In genomic region chr11:97543181-97543733, GRCm38 (mm10) we compare ENCODE assay signal across 10 mouse cellular contexts. TPM values are rescaled to one million over a fixed set of nuclear protein-coding genes. Genes with fewer than 3 reads are reported as not detected.
DNase-seq lines count a peak whose midpoint lies in the region; ATAC-seq and TF ChIP-seq lines count a peak whose summit lies in the region.
"Had no signal": no experiment of that assay in that cellular context is flagged by ENCODE, and none has a peak within 500 bp of the region (broad histone marks: within the 10 kb centered on the region; RNA-seq: fewer than 3 reads in every experiment).

No protein-coding gene starts in this region.

- no peak for TF ChIP-seq POLR2A in brain, embryonic 14.5 days (IDR thresholded peaks at IDR 0.05; ENCODE audit: borderline replicate concordance, extremely low read depth, insufficient read depth, insufficient read length, poor library complexity, severe bottlenecking)
- no peak for TF ChIP-seq POLR2A in cortical plate, adult 2 months (IDR thresholded peaks at IDR 0.05; ENCODE audit: extremely low read depth, insufficient read depth, low read length)

- H3K36me3 ChIP-seq in intestine, embryonic 15.5 days = no peaks in the 10 kb centered on the region

- no peak for TF ChIP-seq CTCF in brain, embryonic 14.5 days (IDR thresholded peaks at IDR 0.05; ENCODE audit: borderline replicate concordance, extremely low read depth, insufficient read depth, insufficient read length)
- TF ChIP-seq CTCF in cortical plate, adult 2 months (IDR thresholded peaks at IDR 0.05; ENCODE audit: extremely low read depth, insufficient read depth, low read length) = no peak

- no peak overlapping the region for H3K4me3 ChIP-seq in cortical plate, adult 2 months (ENCODE audit: insufficient read depth, low read length)
- H3K4me3 ChIP-seq in intestine, embryonic 15.5 days (replicated peaks) = no peak overlapping the region

- intact Hi-C loops in left cerebral cortex, postnatal 10 days (cut with DNase I) = no loop called here

- peaks cover 19% of the 10 kb centered on the region for H3K4me1 ChIP-seq in cortical plate, adult 2 months (ENCODE audit: control insufficient read depth, insufficient read depth, low read length)
- peaks cover 18% of the 10 kb centered on the region for H3K4me1 ChIP-seq in intestine, embryonic 15.5 days (replicated peaks)

- no peak for ATAC-seq in intestine, embryonic 15.5 days
- no peak for ATAC-seq in megakaryocyte, adult 5-6 weeks (ENCODE audit: poor library complexity, severe bottlenecking)

- DNase-seq in left cerebral cortex, adult 11 months (ENCODE audit: low spot score) = peak; percentile 53
- DNase-seq in left cerebral cortex, postnatal 10 days (ENCODE audit: extremely low spot score in 1 of 2, low spot score in 2 of 2) = no peak
- peak; percentile 79 for DNase-seq in brain, embryonic 14.5 days (ENCODE audit: low read depth)
- peak; percentile 88 to 90 for DNase-seq in kidney, postnatal 36 days
- no peak for DNase-seq in thymus, postnatal 4 days

- H3K4me2 ChIP-seq in intestine, embryonic 15.5 days (replicated peaks) = no peak overlapping the region

- H3K27me3 ChIP-seq in intestine, embryonic 15.5 days (replicated peaks) = peaks cover 69% of the 10 kb centered on the region

- H3K9me3 ChIP-seq in intestine, embryonic 15.5 days = no peaks in the 10 kb centered on the region

- no peak overlapping the region for H3K9ac ChIP-seq in intestine, embryonic 15.5 days
- H3K9ac ChIP-seq: liver, embryonic 14.5 days had no signal

- H3K27ac ChIP-seq in cortical plate, adult 2 months (ENCODE audit: insufficient read depth, low read length) = peak overlapping the region; percentile 85
- no peak overlapping the region for H3K27ac ChIP-seq in intestine, embryonic 15.5 days
- H3K27ac ChIP-seq: liver, embryonic 14.5 days had no signal

- 71% methylated on average over 12 of the region's 12 CpGs for WGBS in intestine, embryonic 15.5 days

RNA-seq across cellular contexts. Expression of gene Srcin1, which starts 32.7 kb away (rescaled TPM):
- total RNA-seq in left cerebral cortex, postnatal 10 days (2021) = 100 to 1,000 TPM; 281 to 294 TPM
- 45.1 and 70.2 TPM in 2 replicates for polyA plus RNA-seq in brain, embryonic 14.5 days (2012; rRNA removed)
- polyA plus RNA-seq in cortical plate, adult 2 months (2012; rRNA removed) = 141 and 146 TPM in 2 replicates
- 0.24 and 0.25 TPM in 2 replicates for polyA plus RNA-seq in intestine, embryonic 15.5 days (2015; fragmentation: Nextera tagmentation; extraction: Ambion mirVana)
- not detected in 2 replicates for total RNA-seq in megakaryocyte, adult 5-6 weeks (2015)
- not detected in 2 replicates for total RNA-seq in megakaryocyte, adult 5-6 weeks (2017)

RNA-seq across cellular contexts. Expression of gene 4933428G20Rik, which starts 43.1 kb away (rescaled TPM):
- not detected for total RNA-seq in left cerebral cortex, postnatal 10 days (2021)
- polyA plus RNA-seq in brain, embryonic 14.5 days (2012; rRNA removed) = 0.12 and 0.21 TPM in 2 replicates
- polyA plus RNA-seq in cortical plate, adult 2 months (2012; rRNA removed) = 0.06 TPM in 1 of 2 replicates, not detected in the other
- 0.47 and 0.55 TPM in 2 replicates for polyA plus RNA-seq in intestine, embryonic 15.5 days (2015; fragmentation: Nextera tagmentation; extraction: Ambion mirVana)
- not detected in 2 replicates for total RNA-seq in megakaryocyte, adult 5-6 weeks (2015)
- total RNA-seq in megakaryocyte, adult 5-6 weeks (2017) = not detected in 2 replicates
- total RNA-seq: heart, postnatal 36 days had no signal

Comparison
In these comparisons a context has a peak if more than half of its experiments do, and no peak if none do; other contexts are left out.
1. DNase-seq: peak in left cerebral cortex, adult 11 months (single experiment), brain, embryonic 14.5 days (single experiment) and kidney, postnatal 36 days (2 of 2); none in left cerebral cortex, postnatal 10 days (0 of 2) and thymus, postnatal 4 days (single experiment).
2. RNA of gene Srcin1, which starts 32.7 kb away (polyA plus RNA-seq): 141 to 146 TPM in cortical plate, adult 2 months and 45.1 to 70.2 TPM in brain, embryonic 14.5 days; 0.24 to 0.25 TPM in intestine, embryonic 15.5 days; every median in the first group is over 10 times any median in the second.